Mouse (Mus musculus): Measurements from ENCODE around the gene Pxylp1.

Pxylp1 gene

GRCm38 (mm10) chr9:96890756-96891155 lies 1.7 kb downstream of the Pxylp1 start:
- no peak for DNase-seq (ENCODE audit: low spot score)

- DNase-seq (ENCODE audit: low spot score): no peak
Observed at GRCm38 (mm10) chr9:96890266-96890665, 2.2 kb downstream of the Pxylp1 start.

- peak; percentile 89 for DNase-seq (ENCODE audit: low spot score)
Observed at GRCm38 (mm10) chr9:96889345-96890021, 3.0 kb downstream of the Pxylp1 start.

- no peak for DNase-seq (ENCODE audit: low spot score)
Observed at GRCm38 (mm10) chr9:96888742-96889344, 3.6 kb downstream of the Pxylp1 start.

GRCm38 (mm10) chr9:96887954-96888353 lies 4.5 kb downstream of the Pxylp1 start:
- no peak for DNase-seq (ENCODE audit: low spot score)

- no peak for DNase-seq (ENCODE audit: low spot score)
Observed at GRCm38 (mm10) chr9:96887492-96887891, 5.0 kb downstream of the Pxylp1 start.

GRCm38 (mm10) chr9:96885781-96886180 lies 6.7 kb downstream of the Pxylp1 start:
- DNase-seq (ENCODE audit: low spot score): peak; percentile 58

GRCm38 (mm10) chr9:96882496-96883265 lies 9.8 kb downstream of the Pxylp1 start:
- DNase-seq (ENCODE audit: low spot score): no peak

- DNase-seq (ENCODE audit: low spot score): no peak
Observed at GRCm38 (mm10) chr9:96881901-96882300, 10.6 kb downstream of the Pxylp1 start.

GRCm38 (mm10) chr9:96879024-96879423 lies 13.4 kb downstream of the Pxylp1 start:
- DNase-seq (ENCODE audit: low spot score): no peak

GRCm38 (mm10) chr9:96878464-96878863 lies 14.0 kb downstream of the Pxylp1 start:
- no peak for DNase-seq (ENCODE audit: low spot score)

- no peak for DNase-seq (ENCODE audit: low spot score)
Observed at GRCm38 (mm10) chr9:96875704-96876103, 16.8 kb downstream of the Pxylp1 start.

GRCm38 (mm10) chr9:96873082-96873481 lies 19.4 kb downstream of the Pxylp1 start:
- no peak for DNase-seq (ENCODE audit: low spot score)

GRCm38 (mm10) chr9:96870104-96870503 lies 22.4 kb downstream of the Pxylp1 start:
- DNase-seq (ENCODE audit: low spot score): no peak

GRCm38 (mm10) chr9:96869542-96869941 lies 22.9 kb downstream of the Pxylp1 start:
- DNase-seq (ENCODE audit: low spot score): no peak

GRCm38 (mm10) chr9:96868546-96868945 lies 23.9 kb downstream of the Pxylp1 start:
- no peak for DNase-seq (ENCODE audit: low spot score)

GRCm38 (mm10) chr9:96867165-96867564 lies 25.3 kb downstream of the Pxylp1 start:
- DNase-seq (ENCODE audit: low spot score): no peak

GRCm38 (mm10) chr9:96866196-96866595 lies 26.3 kb downstream of the Pxylp1 start:
- no peak for DNase-seq (ENCODE audit: low spot score)

GRCm38 (mm10) chr9:96865473-96866050 lies 26.9 kb downstream of the Pxylp1 start:
- no peak for DNase-seq (ENCODE audit: low spot score)

GRCm38 (mm10) chr9:96863539-96863938 lies 28.9 kb downstream of the Pxylp1 start:
- DNase-seq (ENCODE audit: low spot score): no peak

- DNase-seq (ENCODE audit: low spot score): no peak
Observed at GRCm38 (mm10) chr9:96862836-96863235, 29.6 kb downstream of the Pxylp1 start.

- no peak for DNase-seq (ENCODE audit: low spot score)
Observed at GRCm38 (mm10) chr9:96861092-96861487, 31.4 kb downstream of the Pxylp1 start.
